Mouse (Mus musculus) left cerebral cortex, adult 2 months (tissue): ENCODE measurements around the gene Ubash3b. TPM values are rescaled to one million over a fixed set of nuclear protein-coding genes. Genes with fewer than 3 reads are reported as not detected.

ENCODE experiments used
- DNase-seq, 2 experiments: peaks; one replicate each; pipeline ENCODE4 v3.0.0; 2021 to 2022; ENCODE audit warnings: low spot score in 2 of 2, mixed read lengths in 1 of 2; ENCODE audit errors: extremely low spot score in 1 of 2
- H3K27ac ChIP-seq: fragments of 200-600 bp; 2 replicates; pipeline ENCODE4 v1.8.1; 2022
- H3K4me3 ChIP-seq: fragments of 200-600 bp; 2 replicates; pipeline ENCODE4 v1.8.1; 2022
- CTCF ChIP-seq: fragments of 200-600 bp; IDR thresholded peaks from 2 replicates; pipeline ENCODE4 v1.8.1; 2022; ENCODE audit warnings: antibody characterized with exemption, mild to moderate bottlenecking, moderate library complexity
- intact Hi-C: fragments of 180-260 bp; cut with DNase I; formaldehyde crosslinking; loops from one replicate; pipeline ENCODE4 v1.15.1; 2025
- total RNA-seq, 2 experiments: library from RNA; stranded (reverse); gene quantifications; 2 replicates each; pipeline ENCODE4 v1.2.3; 2021

Gene Ubash3b
- total RNA-seq, 2 experiments from 2014 or later = 23.5 to 26.7 TPM

GRCm38 (mm10) chr9:41079428-41080155 lies 81.9 kb downstream of the Ubash3b start:
- no peak for DNase-seq
- H3K4me3 ChIP-seq = no peak overlapping the region
- H3K27ac ChIP-seq = no peak overlapping the region
- no peak for TF ChIP-seq CTCF
- intact Hi-C loops = no loop called here

GRCm38 (mm10) chr9:41078198-41078597 lies 83.3 kb downstream of the Ubash3b start:
- intact Hi-C loops = no loop called here
- no peak for DNase-seq
- Histone ChIP-seq H3K4me3 (no peak overlapping the region), H3K27ac (no peak overlapping the region)
- no peak for TF ChIP-seq CTCF

GRCm38 (mm10) chr9:41076150-41076549 lies 85.3 kb downstream of the Ubash3b start:
- intact Hi-C loops = no loop called here
- no peak overlapping the region for H3K27ac ChIP-seq
- no peak for TF ChIP-seq CTCF

GRCm38 (mm10) chr9:41075528-41075927 lies 86.0 kb downstream of the Ubash3b start:
- H3K27ac ChIP-seq = no peak overlapping the region
- intact Hi-C loops = no loop called here

More at GRCm38 (mm10) chr9:41076150-41076549, 85.3 kb downstream of the Ubash3b start:
- H3K4me3 ChIP-seq = no peak overlapping the region
- DNase-seq = no peak

GRCm38 (mm10) chr9:41073196-41074009 lies 88.1 kb downstream of the Ubash3b start:
- no peak overlapping the region for H3K27ac ChIP-seq
- no peak for DNase-seq
- intact Hi-C loops = no loop called here
- no peak for TF ChIP-seq CTCF
- H3K4me3 ChIP-seq = no peak overlapping the region

More at GRCm38 (mm10) chr9:41075528-41075927, 86.0 kb downstream of the Ubash3b start:
- no peak for DNase-seq
- H3K4me3 ChIP-seq = no peak overlapping the region
- TF ChIP-seq CTCF = no peak

GRCm38 (mm10) chr9:41072786-41073185 lies 88.7 kb downstream of the Ubash3b start:
- no peak for TF ChIP-seq CTCF
- no peak for DNase-seq
- no peak overlapping the region for H3K4me3 ChIP-seq
- no peak overlapping the region for H3K27ac ChIP-seq
- intact Hi-C loops = no loop called here

- intact Hi-C loops = no loop called here
- H3K4me3 ChIP-seq = no peak overlapping the region
- no peak overlapping the region for H3K27ac ChIP-seq
Observed at GRCm38 (mm10) chr9:41071906-41072511, 89.5 kb downstream of the Ubash3b start.

GRCm38 (mm10) chr9:41070761-41071181 lies 90.7 kb downstream of the Ubash3b start:
- no peak for DNase-seq

More at GRCm38 (mm10) chr9:41071906-41072511, 89.5 kb downstream of the Ubash3b start:
- no peak for DNase-seq
- no peak for TF ChIP-seq CTCF

GRCm38 (mm10) chr9:41069509-41069908 lies 92.0 kb downstream of the Ubash3b start:
- DNase-seq = no peak
- no peak overlapping the region; the same call in 1 of the 2 replicates for H3K27ac ChIP-seq
- H3K4me3 ChIP-seq = no peak overlapping the region
- intact Hi-C loops = no loop called here
- no peak for TF ChIP-seq CTCF

More at GRCm38 (mm10) chr9:41070761-41071181, 90.7 kb downstream of the Ubash3b start:
- intact Hi-C loops = no loop called here
- no peak for TF ChIP-seq CTCF
- Histone ChIP-seq H3K27ac (no peak overlapping the region; the same call in 1 of the 2 replicates), H3K4me3 (no peak overlapping the region)

- no peak for DNase-seq
- H3K27ac ChIP-seq = no peak overlapping the region
- intact Hi-C loops = no loop called here
Observed at GRCm38 (mm10) chr9:41061446-41061845, 100.1 kb downstream of the Ubash3b start.

GRCm38 (mm10) chr9:41060617-41061016 lies 100.9 kb downstream of the Ubash3b start:
- no peak for DNase-seq
- intact Hi-C loops = no loop called here
- Histone ChIP-seq H3K4me3 (no peak overlapping the region), H3K27ac (no peak overlapping the region)
- TF ChIP-seq CTCF = no peak

More at GRCm38 (mm10) chr9:41061446-41061845, 100.1 kb downstream of the Ubash3b start:
- H3K4me3 ChIP-seq = no peak overlapping the region
- no peak for TF ChIP-seq CTCF
